Mouse (Mus musculus): Measurements from ENCODE around the gene Mt3. TPM values are rescaled to one million over a fixed set of nuclear protein-coding genes. Genes with fewer than 3 reads are reported as not detected.
"Not testable (repeated sequence)": the region's sequence is repeated elsewhere in the genome, so short reads cannot be mapped to it uniquely, and the experiment has no call there.

Gene Mt3
- polyA plus RNA-seq (2012; rRNA removed): 1.3 and 2.4 TPM in 2 replicates

DNA sequence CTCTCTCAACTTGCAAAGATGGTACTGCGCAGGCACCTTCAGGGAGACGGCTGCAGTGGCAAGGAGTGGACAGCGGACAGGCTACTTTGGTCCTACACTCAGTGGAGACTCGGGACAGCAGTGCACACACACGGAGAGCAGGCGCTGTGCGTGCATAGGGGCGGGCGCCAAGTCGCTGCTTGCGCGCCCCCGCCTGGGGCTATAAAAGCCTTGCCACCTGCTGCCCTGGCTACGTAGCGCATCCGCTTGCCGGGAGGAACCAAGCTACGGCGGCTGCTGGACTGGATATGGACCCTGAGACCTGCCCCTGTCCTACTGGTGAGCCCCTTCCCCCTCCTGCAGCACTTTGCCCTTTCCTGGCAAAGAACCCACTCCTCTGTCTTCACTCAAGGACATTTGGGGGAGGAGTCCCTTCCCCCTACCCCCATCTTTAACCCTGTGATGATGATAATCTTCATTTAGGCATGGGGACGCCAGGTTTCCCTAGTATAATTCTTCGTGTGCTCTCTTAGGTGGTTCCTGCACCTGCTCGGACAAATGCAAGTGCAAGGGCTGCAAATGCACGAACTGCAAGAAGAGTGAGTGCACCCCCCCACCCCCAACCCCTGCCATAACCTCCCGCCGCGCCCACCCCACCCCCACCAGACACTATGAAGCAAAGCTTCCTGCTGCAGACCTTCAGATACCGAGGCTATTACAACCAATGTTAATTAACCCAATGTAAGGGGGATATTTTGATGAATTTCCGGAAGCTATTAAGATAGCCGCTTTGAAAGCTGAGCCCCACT, at the start of gene Mt3:
Mt3 (plus strand) TSS at position 95 of the 788 bp plus-strand sequence.
- no peak for DNase-seq (ENCODE audit: low read depth, low spot score)
- 6% methylated on average over 29 of the region's 29 CpGs for WGBS

DNA sequence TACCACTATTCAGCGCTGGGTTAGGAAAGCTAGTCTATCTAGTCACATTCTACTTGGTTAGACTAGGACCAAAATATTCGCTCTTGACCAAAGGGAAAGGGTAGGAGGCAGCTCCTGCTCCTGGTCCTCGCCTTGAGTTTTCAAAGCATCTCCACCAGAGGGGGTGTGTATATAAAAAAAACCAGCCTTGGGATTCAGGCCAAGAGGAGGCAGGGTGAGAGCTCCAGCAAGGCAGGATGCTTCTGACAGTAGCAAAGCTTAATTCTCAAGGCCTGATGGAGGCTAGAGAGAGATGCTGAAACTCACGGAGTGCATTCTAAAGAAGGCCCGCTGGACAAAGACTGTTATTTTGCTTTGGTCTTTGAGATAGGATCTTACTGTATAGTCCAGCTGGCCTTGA, 48.3 kb upstream of the Mt3 start:
- 47% methylated on average over 5 of the region's 5 CpGs for WGBS
- no peak for DNase-seq (ENCODE audit: low read depth, low spot score)

DNA sequence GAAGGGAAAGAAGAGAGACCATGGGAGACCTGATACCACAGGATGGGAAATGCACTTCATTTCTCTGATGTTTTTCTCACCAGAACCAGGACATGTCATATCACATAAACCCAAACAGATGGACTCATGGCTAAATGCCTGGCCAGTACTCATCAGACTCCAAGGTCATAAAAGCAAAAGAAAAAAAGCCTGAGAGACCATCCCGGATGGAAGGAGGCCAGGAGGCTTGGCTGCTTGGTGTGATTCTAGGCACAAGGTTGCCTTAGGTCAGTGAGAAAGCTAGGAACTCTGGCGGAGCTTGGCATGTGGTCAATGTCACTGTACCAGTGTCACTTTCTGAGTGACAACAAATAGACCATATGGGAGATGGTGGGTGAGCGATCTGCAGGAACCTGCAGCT, 44.5 kb upstream of the Mt3 start:
- 37% methylated on average over 3 of the region's 3 CpGs for WGBS
- DNase-seq (ENCODE audit: low read depth, low spot score): no peak

DNA sequence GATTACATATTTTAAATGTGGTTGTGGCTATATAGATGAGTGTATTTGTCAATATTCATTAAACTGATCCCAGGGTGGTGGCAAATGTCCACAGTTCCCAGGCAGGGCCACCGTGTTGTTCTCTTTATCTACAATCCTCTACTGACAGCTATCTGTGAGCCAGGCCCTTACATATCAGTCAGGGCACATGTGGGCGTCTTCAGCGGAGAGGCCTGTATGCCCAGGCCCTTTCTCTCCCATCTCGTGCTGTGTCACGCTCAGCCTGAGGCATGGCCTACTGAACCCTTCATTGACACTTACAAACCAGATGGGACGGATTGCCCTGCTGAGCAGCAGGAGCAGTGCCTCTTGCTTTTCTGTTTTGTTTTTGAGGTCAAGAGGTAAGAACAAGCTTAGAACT, 43.0 kb upstream of the Mt3 start:
- WGBS: 92% methylated on average over 6 of the region's 6 CpGs
- DNase-seq (ENCODE audit: low read depth, low spot score): no peak

DNA sequence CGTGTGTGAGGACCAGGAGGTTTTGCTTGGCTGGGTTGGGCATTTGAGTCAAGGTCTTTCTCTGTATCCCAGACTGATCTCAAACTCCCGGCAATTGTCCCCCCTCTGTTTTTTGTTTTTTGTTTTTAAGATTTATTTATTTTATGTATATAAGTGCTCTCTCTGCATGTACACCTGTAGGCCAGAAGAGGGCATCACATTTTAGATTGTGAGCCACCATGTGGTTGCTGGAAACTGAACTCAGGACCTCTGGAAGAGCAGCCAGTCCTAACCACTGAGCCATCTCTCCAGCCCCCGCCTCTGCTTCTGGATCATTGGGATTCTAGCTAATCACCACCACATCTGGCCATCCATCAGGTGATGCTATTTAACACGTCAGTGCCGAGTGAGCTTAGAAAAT, 42.6 kb upstream of the Mt3 start:
- no peak for DNase-seq (ENCODE audit: low read depth, low spot score)
- WGBS: 91% methylated on average over 5 of the region's 5 CpGs

DNA sequence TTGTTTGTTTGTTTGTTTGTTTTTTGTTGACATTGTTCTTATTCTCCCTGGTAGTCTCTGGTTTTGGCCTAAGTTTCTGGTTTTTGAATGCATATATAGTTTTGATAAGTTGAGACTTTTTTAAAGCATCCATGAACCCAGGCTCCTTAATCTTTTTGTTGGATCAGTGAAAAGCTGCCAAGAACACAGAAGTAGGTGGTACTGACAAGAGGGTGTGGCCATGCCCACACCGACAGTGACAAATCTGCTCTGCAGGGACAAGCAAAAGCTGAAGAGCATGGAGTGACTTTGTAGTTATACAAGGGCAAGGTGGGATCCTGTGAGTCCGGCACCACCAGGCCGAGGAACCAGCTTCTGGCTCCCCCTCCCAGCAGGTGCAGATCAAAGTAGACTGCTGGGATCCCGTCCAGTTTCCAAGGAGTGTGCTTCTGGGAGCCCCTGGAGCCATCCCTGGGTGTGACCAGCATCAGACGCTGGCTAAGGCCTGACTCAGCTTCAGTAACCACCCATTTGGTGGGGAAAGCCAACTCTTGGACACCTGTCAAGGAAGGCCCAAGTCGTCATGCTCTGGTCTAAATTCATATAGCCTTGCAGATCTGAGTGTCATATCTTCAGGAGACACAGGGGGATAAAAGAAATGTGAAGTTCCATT, 41.8 kb upstream of the Mt3 start:
- WGBS: 39% methylated on average over 6 of the region's 6 CpGs
- no peak for DNase-seq (ENCODE audit: low read depth, low spot score)

DNA sequence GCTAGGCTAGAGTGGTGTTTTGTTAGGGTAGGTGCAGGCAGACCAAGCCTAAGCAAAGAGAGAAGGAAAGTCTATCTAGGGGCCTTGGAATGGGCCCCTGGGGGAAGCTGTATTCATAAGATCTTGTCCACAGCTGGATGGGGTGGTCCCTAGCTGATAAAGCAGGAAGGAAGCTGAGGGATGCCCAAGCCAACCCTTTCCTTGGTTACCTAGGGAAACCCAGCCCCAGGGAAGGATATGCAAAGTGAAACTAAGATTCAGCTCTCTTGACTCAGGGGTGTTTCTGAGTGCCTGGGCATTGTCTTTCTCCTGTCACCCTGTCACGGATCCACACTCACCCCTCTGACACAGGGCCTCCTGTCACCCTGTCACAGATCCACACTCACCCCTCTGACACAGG, 39.0 kb upstream of the Mt3 start:
- no peak for DNase-seq (ENCODE audit: low read depth, low spot score)
- WGBS: 68% methylated on average over 1 of the region's 1 CpGs

DNA sequence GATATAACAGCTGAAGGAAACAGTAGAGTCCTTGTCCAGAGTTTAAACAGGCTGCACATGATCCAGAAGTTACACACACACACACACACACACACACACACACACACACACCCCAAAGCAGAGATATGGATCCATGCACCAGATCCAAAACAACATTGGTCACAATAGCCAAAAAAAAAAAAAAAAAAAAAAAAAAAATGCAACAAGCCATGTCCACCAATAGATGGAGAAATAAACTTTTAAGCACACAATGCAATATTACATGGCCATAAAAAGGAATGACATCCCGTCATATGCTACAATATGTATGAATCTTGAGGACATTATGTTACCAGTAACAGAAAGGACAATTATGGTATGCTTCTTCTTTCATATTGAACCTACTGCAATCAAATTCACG, 38.4 kb upstream of the Mt3 start:
- 45% methylated on average over 2 of the region's 2 CpGs for WGBS
- no peak for DNase-seq (ENCODE audit: low read depth, low spot score)

DNA sequence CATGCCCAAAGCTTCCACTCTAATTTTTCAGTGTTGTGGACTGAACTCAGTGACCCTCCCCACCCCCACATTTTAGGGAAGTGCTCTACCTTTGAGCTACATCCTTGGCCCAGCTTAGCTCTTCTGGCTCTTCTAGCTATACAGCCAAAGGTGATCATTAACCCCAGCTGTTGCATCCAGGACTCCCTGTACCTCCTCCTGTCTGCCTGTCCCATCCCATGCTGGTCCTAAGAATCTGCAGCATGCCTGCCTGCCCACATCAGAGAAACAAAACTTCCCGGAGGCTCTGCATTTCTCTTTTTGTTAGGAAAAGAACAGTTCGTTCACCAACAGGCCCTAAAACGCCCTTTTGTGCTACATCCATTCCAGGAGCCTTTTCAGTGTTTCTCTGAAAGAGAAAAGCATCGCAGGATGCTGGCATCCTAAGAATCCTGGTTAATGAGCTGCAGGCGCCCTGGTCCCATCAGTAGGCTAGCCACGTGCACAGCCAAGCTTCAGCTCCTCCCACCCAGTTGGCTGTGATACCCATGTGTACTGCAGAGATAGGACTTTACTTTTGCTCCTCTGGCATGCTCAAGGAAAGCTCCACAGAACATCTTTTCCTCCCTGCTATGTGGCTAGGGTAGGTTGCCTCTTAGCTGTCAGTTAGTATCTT, 33.5 kb upstream of the Mt3 start:
- no peak for DNase-seq (ENCODE audit: low read depth, low spot score)
- WGBS: 15% methylated on average over 6 of the region's 6 CpGs

DNA sequence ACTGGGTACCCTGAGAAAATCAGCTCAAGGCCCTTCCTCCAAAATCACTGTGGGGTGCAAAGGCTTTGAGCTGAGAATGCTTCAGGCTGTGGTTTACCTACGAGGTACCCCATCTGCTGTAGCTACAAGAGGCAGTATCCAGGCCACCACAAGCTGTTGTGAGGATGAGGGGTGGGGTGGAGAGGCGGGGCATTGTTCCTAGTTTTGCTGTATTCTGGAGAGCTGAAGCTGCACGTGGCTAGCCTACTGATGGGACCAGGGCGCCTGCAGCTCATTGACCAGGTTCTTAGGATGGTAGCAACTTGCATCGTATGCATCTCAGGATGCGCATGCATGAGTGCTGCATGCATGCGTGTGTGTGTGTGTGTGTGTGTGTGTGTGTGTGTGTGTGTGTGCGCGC, 30.8 kb upstream of the Mt3 start:
- no peak for DNase-seq (ENCODE audit: low read depth, low spot score)
- WGBS: 78% methylated on average over 9 of the region's 9 CpGs

DNA sequence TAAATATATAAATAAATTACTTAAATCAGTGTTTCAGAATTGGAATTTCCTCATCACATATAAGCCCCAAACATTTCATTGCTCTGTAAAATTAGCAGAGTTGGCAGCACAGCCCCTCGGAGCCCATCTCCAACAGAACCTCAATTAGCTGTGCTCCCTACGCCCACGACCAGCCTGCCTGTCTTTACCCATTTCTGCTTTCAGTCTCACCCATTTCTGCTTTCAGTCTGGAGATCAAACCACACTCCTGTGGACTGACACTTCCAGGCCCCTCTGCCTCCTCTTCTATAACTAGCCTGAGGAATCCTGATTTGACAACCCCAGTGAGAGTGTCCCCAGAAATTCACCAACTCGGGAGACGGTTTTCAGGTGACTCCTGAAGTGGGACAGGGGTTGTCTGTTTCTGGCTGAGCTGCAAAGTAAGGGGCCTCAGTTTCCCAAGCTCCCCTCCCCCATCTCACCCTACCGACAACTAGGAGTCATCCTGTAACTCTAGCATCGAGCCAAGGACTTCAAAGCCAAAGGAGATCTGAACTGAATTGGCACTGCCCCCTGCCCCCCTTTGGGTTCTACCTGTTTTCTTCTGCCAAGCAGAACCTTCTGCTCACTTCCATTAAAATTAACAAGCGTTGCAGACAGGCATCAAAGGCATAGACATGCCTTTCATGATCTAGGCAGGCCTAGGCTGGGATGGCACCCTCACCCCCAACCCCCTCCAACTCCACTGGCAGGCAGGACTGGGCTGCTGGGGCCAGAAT, 29.5 kb upstream of the Mt3 start:
- 50% methylated on average over 8 of the region's 8 CpGs for WGBS

DNA sequence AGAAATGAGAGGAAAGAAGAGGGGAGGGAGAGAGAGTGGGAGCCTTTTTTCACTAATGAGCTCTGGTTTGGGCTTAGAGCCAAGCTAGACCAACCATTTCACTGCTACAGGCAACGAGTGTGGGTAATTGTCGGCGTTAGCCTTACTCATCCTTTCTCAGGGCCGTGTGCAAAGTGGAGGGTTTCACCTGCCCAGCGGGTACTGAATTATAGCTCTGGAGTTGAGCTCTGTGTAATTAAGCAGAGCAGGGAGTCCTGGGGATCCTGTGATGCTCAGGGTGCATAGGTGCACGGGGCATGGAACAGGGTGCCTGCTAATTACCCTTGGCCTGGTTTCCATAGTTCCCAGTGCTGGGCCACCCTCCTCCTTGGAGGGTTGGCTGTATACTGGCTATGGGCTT, 24.7 kb upstream of the Mt3 start:
- WGBS: 51% methylated on average over 6 of the region's 6 CpGs
- no peak for DNase-seq (ENCODE audit: low read depth, low spot score)

More for the DNA sequence above, 29.5 kb upstream of the Mt3 start:
- no peak for DNase-seq (ENCODE audit: low read depth, low spot score)

DNA sequence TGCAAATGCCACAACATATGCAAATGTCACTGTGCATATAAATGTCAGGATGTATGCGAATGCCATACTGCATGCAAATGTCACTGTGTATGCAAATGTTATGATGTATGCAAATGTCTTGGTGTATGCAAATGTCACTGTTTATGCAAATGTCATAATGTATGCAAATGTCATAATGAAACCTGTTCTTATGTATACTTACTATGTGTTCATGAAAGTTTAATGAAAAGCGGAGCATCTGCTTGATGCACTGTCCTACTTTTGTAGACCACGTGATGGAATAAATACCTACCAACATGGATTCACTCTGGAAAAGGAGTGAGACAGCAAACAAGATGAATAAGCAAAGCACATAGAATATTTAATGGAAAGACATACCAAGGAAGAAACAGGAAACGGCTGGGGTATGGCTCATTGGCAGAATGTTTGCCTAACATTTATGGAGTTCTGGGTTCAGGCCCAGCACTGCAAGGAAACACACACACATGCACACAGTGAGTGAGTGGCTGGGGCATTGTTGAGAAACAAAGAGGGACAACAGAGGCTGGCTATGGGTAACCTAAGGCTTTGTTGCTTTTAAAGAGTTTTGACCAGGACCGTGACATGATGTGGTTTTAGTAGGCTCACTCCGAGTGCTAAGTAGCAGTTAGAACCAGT, 23.1 kb upstream of the Mt3 start:
- no peak for DNase-seq (ENCODE audit: low read depth, low spot score)
- WGBS: 79% methylated on average over 6 of the region's 6 CpGs

DNA sequence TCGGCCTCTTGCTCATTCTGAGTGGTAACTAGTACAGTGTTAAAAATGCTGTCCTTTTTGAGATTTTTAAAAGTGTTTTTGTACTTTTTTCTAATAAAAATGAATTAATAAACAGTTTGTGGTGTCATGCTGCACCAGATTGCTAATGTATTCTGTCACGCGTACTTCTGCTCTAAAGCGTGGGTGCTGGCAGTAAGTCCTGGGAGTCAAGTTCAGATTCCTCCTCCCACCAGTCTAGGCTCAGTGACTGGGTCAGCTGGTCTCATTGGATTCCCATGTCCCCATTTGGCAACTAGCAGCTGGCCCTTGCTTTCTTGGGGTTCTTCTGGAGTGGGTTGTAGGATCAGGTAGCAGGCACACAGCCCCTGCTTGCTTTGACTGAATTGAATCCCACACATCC, 22.3 kb upstream of the Mt3 start:
- no peak for DNase-seq (ENCODE audit: low read depth, low spot score)
- WGBS: 94% methylated on average over 4 of the region's 4 CpGs

DNA sequence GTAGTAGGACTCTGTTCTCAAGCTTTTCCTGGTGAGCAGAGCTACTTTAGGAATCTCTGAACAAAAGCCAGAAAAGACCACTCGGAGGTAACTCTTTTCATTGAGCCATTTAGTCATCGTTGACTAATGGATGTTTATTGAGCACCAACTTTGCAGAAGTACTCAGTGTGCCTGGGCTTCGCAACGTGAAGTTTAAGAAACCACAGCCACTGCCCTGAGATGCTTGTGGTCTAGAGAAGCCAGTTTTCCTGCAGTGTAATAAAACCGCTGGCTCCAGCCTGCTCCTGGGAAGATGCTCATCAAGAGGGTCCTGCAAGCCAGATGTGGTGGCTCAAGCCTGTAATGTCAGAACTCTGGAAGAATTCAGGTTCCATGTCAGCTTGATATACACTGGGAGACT, 20.3 kb upstream of the Mt3 start:
- DNase-seq (ENCODE audit: low read depth, low spot score): no peak
- 58% methylated on average over 5 of the region's 5 CpGs for WGBS

DNA sequence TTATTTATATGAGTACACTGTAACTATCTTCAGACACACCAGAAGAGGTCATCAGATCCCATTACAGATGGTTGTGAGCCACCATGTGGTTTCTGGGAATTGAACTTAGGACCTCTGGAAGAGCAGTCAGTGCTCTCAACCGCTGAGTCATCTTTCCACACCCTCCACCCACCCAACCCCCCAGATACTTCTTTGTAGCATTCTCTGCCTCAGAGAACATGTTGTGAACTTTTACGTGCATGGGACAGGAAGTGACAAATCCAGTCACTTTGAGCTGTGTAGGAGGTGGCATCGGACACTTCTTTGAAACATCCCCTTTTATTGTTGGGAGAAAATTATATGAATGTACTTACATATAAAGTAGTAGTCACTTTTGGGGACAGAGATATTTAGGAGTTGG, 17.8 kb upstream of the Mt3 start:
- WGBS: 29% methylated on average over 3 of the region's 3 CpGs
- DNase-seq (ENCODE audit: low read depth, low spot score): not testable (repeated sequence)

DNA sequence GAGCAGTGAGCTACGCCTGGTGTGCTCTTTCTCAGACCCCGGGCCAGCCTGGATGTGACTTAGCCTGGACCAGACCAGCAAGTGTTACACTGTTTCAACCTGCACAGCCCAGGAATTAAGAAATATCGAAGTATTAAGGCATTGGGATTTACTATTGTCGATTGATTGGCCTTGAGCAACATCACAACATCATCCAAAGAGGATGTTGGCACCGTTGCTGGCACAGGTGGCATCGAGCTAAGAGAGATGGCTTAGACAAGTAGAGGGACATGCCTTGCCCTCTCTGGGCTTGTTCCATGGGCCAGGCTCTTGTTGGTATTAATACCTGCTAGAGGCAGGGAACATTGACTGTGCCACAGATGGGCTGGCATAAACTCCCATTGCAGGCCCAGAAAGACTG, 16.9 kb upstream of the Mt3 start:
- 90% methylated on average over 6 of the region's 6 CpGs for WGBS
- DNase-seq (ENCODE audit: low read depth, low spot score): no peak

DNA sequence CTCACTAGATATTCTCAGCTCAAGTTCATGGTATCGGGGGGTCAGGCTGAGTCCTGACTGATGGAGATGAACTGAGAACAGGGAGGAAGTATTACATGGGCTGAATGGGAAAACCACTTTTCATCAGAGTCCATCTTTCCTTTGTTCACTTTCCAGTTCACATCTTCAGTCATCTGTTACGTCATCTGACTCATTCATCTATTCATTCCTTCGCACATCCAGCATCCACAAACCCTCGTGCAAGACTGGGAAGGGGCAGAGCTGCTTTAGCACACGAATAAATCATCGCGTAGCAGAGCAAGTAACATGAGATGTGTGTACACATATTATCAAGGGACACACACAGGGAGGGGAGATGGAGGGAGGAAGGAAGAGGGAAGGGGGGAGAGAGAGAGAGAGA, 16.2 kb upstream of the Mt3 start:
- 78% methylated on average over 7 of the region's 7 CpGs for WGBS
- no peak for DNase-seq (ENCODE audit: low read depth, low spot score)

DNA sequence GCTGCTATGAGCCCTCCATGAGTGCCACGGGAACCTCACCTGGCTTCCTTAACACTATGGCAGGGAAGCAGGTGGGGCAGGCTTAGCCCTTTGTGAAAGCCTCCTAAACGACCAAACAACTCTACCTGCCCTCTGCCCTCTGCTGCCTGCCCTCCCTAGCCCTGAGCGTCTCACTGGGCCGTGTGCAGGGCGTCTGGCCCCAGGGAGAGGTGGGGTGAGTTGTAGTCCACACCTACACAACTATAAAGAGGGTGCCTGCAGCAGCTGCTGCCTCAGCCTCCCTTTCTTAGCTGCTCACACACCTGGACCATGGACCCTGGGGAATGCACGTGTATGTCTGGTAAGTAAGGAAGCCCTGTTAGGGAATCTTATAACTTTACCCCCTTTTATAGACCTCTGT, 15.5 kb upstream of the Mt3 start, which contains the start of gene Mt4:
Mt4 (plus strand) TSS at position 265 of the 400 bp plus-strand sequence.
- no peak for DNase-seq (ENCODE audit: low read depth, low spot score)
- 38% methylated on average over 6 of the region's 6 CpGs for WGBS

Measured in large intestine, adult 2 months (tissue).